Mouse (Mus musculus) ES-E14 (cell line): ENCODE data around the gene Lrba.

ENCODE experiments used
- CHD2 ChIP-seq: IDR thresholded peaks from 2 replicates; pipeline ENCODE4 v1.6.1; 2014; ENCODE audit warnings: mild to moderate bottlenecking, low read depth, low read length, inconsistent platforms
- HCFC1 ChIP-seq: IDR thresholded peaks from 2 replicates; pipeline ENCODE4 v1.6.1; 2012; ENCODE audit warnings: low read length, inconsistent platforms, borderline replicate concordance; ENCODE audit not compliant: insufficient read depth
- MAFK ChIP-seq: IDR thresholded peaks from 2 replicates; pipeline ENCODE4 v1.6.1; 2014; ENCODE audit warnings: mild to moderate bottlenecking, low read depth, low read length, inconsistent platforms; ENCODE audit not compliant: insufficient read depth
- ZC3H11A ChIP-seq: IDR thresholded peaks from 2 replicates; pipeline ENCODE4 v1.6.1; 2012; ENCODE audit warnings: low read depth, mild to moderate bottlenecking, inconsistent platforms, low read length, borderline replicate concordance
- ZNF384 ChIP-seq: IDR thresholded peaks from 2 replicates; pipeline ENCODE4 v1.6.1; 2012; ENCODE audit warnings: low read depth, low read length, inconsistent platforms

DNA sequence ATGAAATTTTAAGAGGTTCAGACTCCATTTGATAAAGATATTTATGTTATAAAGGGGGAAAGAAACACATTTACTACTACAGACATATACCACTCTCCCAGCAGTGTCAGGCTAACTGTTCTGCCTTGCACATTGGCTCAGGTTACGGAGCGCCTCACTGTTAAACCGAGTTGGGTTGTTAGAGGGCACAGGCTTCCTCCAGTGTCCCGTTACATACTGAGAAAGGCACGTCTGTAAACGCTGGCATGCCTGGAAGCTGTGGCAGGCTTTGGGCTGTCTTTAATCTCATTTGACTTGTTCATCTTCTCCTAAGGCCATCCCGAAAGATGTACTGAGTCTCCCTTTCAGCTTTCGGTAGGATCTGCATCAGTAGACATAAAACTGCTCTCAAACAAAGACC, 544.1 kb downstream of the Lrba start:
- TF ChIP-seq MAFK (no peak), HCFC1 (no peak), ZNF384 (no peak), ZC3H11A (no peak), CHD2 (no peak)
